Mouse (Mus musculus) induced T-regulatory cell, adult 2 months (primary cell): ENCODE measurements around the gene Ggt1.

Experiments used
- DNase-seq: peaks from one replicate; pipeline ENCODE4 v3.0.0-alpha.2; 2012; ENCODE audit warnings: low read depth

Gene Ggt1

DNA sequence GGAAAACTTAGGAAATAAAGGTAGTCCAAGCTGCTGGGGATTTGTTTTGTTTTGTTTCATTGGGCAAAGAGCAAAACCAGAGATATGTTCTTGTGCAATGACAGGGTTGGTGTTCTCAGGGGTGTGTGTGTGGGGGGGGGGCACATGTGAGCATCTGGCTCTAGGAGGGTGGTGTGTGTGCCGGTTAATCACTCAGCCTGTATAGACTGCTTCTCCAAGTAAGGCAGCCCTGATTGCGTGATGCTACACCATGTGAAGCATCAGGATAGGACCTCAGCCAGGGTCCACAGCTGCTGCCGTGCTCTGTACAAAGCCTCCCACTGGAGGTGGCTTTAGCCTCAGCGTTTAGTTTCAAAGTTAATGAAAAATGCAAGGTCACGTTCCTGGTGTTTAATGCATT lies 71.6 kb downstream of the Ggt1 start:
- DNase-seq = no peak

DNA sequence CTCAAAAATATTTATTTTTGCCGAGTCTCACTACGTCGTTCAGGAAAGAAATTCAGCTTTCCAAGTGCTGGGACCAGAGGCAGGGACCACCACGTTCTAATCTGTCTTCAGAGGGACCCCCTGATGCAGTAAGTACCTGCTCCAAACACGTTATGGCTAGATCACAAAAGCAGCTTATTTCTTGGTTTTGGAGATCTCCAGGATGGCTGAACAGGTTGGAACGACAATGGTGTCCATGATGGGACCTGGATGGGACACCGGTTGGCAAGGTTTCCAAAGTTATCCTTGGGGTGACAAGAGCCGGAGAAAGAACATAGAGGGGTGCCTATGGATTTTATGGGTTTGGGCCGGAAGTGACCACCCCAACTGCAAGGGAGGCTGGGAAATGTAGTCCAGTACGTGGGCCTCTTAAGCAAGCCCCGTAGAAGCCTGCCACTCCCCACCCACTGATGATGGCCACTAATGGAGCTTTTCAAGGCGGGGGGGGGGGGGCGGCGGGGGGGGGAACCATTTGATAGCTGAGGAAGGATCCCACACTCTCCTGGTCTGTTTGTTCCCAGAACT lies 72.3 kb downstream of the Ggt1 start:
- DNase-seq = no peak

- no peak for DNase-seq
These were observed 73.2 kb downstream of the Ggt1 start for GRCm38 (mm10) chr10:75634610-75635009.

- no peak for DNase-seq
These were observed 73.8 kb downstream of the Ggt1 start for GRCm38 (mm10) chr10:75635019-75635692.

DNA sequence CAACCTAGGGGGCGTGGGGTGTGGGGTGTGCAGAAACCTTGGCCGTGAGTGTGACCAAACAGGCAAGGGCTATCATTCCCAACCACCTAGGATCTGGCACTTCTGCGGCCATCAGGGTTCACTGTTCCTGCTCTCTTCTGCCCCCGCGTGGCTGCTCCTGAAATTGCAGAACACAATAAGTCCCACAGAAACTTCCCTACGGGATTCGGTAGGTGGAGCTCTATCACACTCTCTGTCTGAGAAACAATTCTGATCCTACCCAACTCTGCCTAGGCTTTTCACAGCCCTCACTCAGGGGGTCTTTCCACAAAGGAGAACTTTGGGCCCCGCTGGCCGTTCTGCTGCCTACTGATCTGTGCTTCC lies 74.3 kb downstream of the Ggt1 start:
- peak; percentile 88 for DNase-seq
